Mouse (Mus musculus) cerebellum, adult 8-10 months (tissue): ENCODE measurements at regions not wholly inside any gene's neighbourhood (a gene's known extent, or its start where the extent isn't known, plus 50 kb on each side); places are given as distances from the start of the nearest gene placed in this dataset.
A peak's percentile ranks its signal among the peaks of the same experiment; 100 is the strongest.
"Not testable (repeated sequence)": the region's sequence is repeated elsewhere in the genome, so short reads cannot be mapped to it uniquely, and the experiment has no call there.

Source experiments
- DNase-seq: peaks from one replicate; pipeline ENCODE4 v3.0.0; 2022

- DNase-seq: no peak
Observed at GRCm38 (mm10) chr4:114296380-114296779, 110.1 kb upstream of the Trabd2b start.

GRCm38 (mm10) chr4:114298517-114298916 lies 108.0 kb upstream of the Trabd2b start:
- not testable (repeated sequence) for DNase-seq

GRCm38 (mm10) chr4:114300390-114301012 lies 106.0 kb upstream of the Trabd2b start:
- no peak for DNase-seq

- no peak for DNase-seq
Observed at GRCm38 (mm10) chr4:114304654-114305053, 101.9 kb upstream of the Trabd2b start.

- DNase-seq: no peak
Observed at GRCm38 (mm10) chr4:114307491-114307890, 99.0 kb upstream of the Trabd2b start.

- DNase-seq: peak; percentile 3
Observed at GRCm38 (mm10) chr4:114308518-114308917, 98.0 kb upstream of the Trabd2b start.

- DNase-seq: no peak
Observed at GRCm38 (mm10) chr4:114315051-114315450, 91.5 kb upstream of the Trabd2b start.

- DNase-seq: no peak
Observed at GRCm38 (mm10) chr4:114315556-114315955, 91.0 kb upstream of the Trabd2b start.

GRCm38 (mm10) chr4:114317076-114317475 lies 89.4 kb upstream of the Trabd2b start:
- DNase-seq: no peak

GRCm38 (mm10) chr4:114320076-114320475 lies 86.4 kb upstream of the Trabd2b start:
- DNase-seq: no peak

GRCm38 (mm10) chr4:114321516-114322339 lies 84.8 kb upstream of the Trabd2b start:
- DNase-seq: no peak

GRCm38 (mm10) chr4:114329978-114330377 lies 76.5 kb upstream of the Trabd2b start:
- DNase-seq: no peak

GRCm38 (mm10) chr4:114331161-114331560 lies 75.4 kb upstream of the Trabd2b start:
- no peak for DNase-seq

- DNase-seq: no peak
Observed at GRCm38 (mm10) chr4:114334850-114335249, 71.7 kb upstream of the Trabd2b start.

- no peak for DNase-seq
Observed at GRCm38 (mm10) chr4:114336029-114336746, 70.3 kb upstream of the Trabd2b start.

- no peak for DNase-seq
Observed at GRCm38 (mm10) chr4:114336747-114337090, 69.8 kb upstream of the Trabd2b start.

GRCm38 (mm10) chr4:114339793-114340192 lies 66.7 kb upstream of the Trabd2b start:
- no peak for DNase-seq

- no peak for DNase-seq
Observed at GRCm38 (mm10) chr4:114345154-114345553, 61.4 kb upstream of the Trabd2b start.

GRCm38 (mm10) chr4:114346068-114346747 lies 60.3 kb upstream of the Trabd2b start:
- DNase-seq: peak; percentile 11

- no peak for DNase-seq
Observed at GRCm38 (mm10) chr4:114346884-114347283, 59.6 kb upstream of the Trabd2b start.

- DNase-seq: no peak
Observed at GRCm38 (mm10) chr4:114349601-114350000, 56.9 kb upstream of the Trabd2b start.

GRCm38 (mm10) chr4:114351282-114351681 lies 55.2 kb upstream of the Trabd2b start:
- no peak for DNase-seq

GRCm38 (mm10) chr4:114353058-114353457 lies 53.5 kb upstream of the Trabd2b start:
- DNase-seq: no peak
